ENCODE assay signal across 10 mouse cellular contexts in genomic region chr2:118532401-118532800, GRCm38 (mm10). TPM values are rescaled to one million over a fixed set of nuclear protein-coding genes. Genes with fewer than 3 reads are reported as not detected.
DNase-seq lines count a peak whose midpoint lies in the region; ATAC-seq and TF ChIP-seq lines count a peak whose summit lies in the region.
"Had no signal": no experiment of that assay in that cellular context is flagged by ENCODE, and none has a peak within 500 bp of the region (broad histone marks: within the 10 kb centered on the region; RNA-seq: fewer than 3 reads in every experiment).

No protein-coding gene starts in this region.

- no peak for TF ChIP-seq CTCF in liver, adult 2 months (IDR thresholded peaks at IDR 0.05; ENCODE audit: low read depth, low read length)
- TF ChIP-seq CTCF in layer of hippocampus, adult 2 months (conservative IDR thresholded peaks at IDR 0.05): no peak

- H3K4me2 ChIP-seq in forebrain, embryonic 16.5 days (ENCODE audit: low read length): no peak overlapping the region
- peak overlapping the region; percentile 22 for H3K4me2 ChIP-seq in kidney, embryonic 15.5 days
- no peak overlapping the region for H3K4me2 ChIP-seq in neural tube, embryonic 13.5 days

- no peaks in the 10 kb centered on the region for H3K36me3 ChIP-seq in liver, adult 2 months (ENCODE audit: control insufficient read depth, insufficient read depth, low read length)
- no peaks in the 10 kb centered on the region for H3K36me3 ChIP-seq in forebrain, embryonic 16.5 days (ENCODE audit: control insufficient read depth, insufficient read depth)
- peaks cover 9% of the 10 kb centered on the region; the same call in 1 of the 2 replicates for H3K36me3 ChIP-seq in kidney, embryonic 15.5 days
- 0 out of 2 replicates have a peak, but pooled peaks cover 3% of the 10 kb centered on the region for H3K36me3 ChIP-seq in neural tube, embryonic 13.5 days
- H3K36me3 ChIP-seq: G1E had no signal

- H3K27me3 ChIP-seq in liver, adult 2 months (ENCODE audit: control insufficient read depth, insufficient read depth, low read length): no peaks in the 10 kb centered on the region
- no peaks in the 10 kb centered on the region for H3K27me3 ChIP-seq in forebrain, embryonic 16.5 days (replicated peaks; ENCODE audit: control insufficient read depth, insufficient read depth, low read length)
- no peaks in the 10 kb centered on the region for H3K27me3 ChIP-seq in kidney, embryonic 15.5 days
- H3K27me3 ChIP-seq in neural tube, embryonic 13.5 days: no peaks in the 10 kb centered on the region

- 59% methylated on average over 10 of the region's 10 CpGs for WGBS in liver, adult 2 months
- WGBS in forebrain, embryonic 16.5 days: 33% methylated on average over 10 of the region's 10 CpGs
- 25% methylated on average over 10 of the region's 10 CpGs for WGBS in kidney, embryonic 15.5 days
- WGBS in neural tube, embryonic 13.5 days: 25% methylated on average over 10 of the region's 10 CpGs

- H3K4me1 ChIP-seq in liver, adult 2 months (ENCODE audit: control insufficient read depth, insufficient read depth, low read length): peaks cover 42% of the 10 kb centered on the region
- H3K4me1 ChIP-seq in forebrain, embryonic 16.5 days (replicated peaks; ENCODE audit: control insufficient read depth, insufficient read depth, low read length): peaks cover 21% of the 10 kb centered on the region
- peaks cover 77% of the 10 kb centered on the region for H3K4me1 ChIP-seq in kidney, embryonic 15.5 days
- H3K4me1 ChIP-seq in neural tube, embryonic 13.5 days (replicated peaks): peaks cover 68% of the 10 kb centered on the region

- H3K4me3 ChIP-seq in liver, adult 2 months (ENCODE audit: insufficient read depth, low read depth, low read length): no peak overlapping the region
- H3K4me3 ChIP-seq in forebrain, embryonic 16.5 days (replicated peaks; ENCODE audit: low read length): no peak overlapping the region
- H3K4me3 ChIP-seq in kidney, embryonic 15.5 days (replicated peaks): no peak overlapping the region
- no peak overlapping the region for H3K4me3 ChIP-seq in neural tube, embryonic 13.5 days
- H3K4me3 ChIP-seq in layer of hippocampus, adult 2 months: no peak overlapping the region

- 0 out of 2 replicates have a peak overlapping the region, but pooled peaks have one; percentile 15 for H3K9ac ChIP-seq in liver, adult 2 months (ENCODE audit: low read depth, low read length)
- H3K9ac ChIP-seq in forebrain, embryonic 16.5 days (replicated peaks; ENCODE audit: low read depth, low read length): no peak overlapping the region
- no peak overlapping the region for H3K9ac ChIP-seq in kidney, embryonic 15.5 days
- H3K9ac ChIP-seq in neural tube, embryonic 13.5 days: peak overlapping the region; percentile 53

- TF ChIP-seq POLR2A in liver, adult 2 months (IDR thresholded peaks at IDR 0.05; ENCODE audit: extremely low read depth, insufficient read depth, low read length): no peak

- no peak for DNase-seq in liver, adult 2 months (ENCODE audit: extremely low read depth, low read depth, low spot score)
- no peak for DNase-seq in liver
- no peak for DNase-seq in layer of hippocampus, adult 9-11 months
- no peak for DNase-seq in layer of hippocampus, adult 2 months (ENCODE audit: low spot score in 2 of 2)
- no peak for DNase-seq in yolk sac, embryonic 10.5 days (ENCODE audit: low spot score)
- DNase-seq: thymus, postnatal 25 days had no signal

- peak; percentile 2; the same call in 1 of the 2 replicates for ATAC-seq in forebrain, embryonic 16.5 days
- ATAC-seq in kidney, embryonic 15.5 days (replicated peaks; ENCODE audit: low FRiP score): 0 out of 2 replicates have a peak, but pooled peaks have one; percentile 1
- no peak for ATAC-seq in neural tube, embryonic 13.5 days (ENCODE audit: low read depth)

- H3K79me2 ChIP-seq in liver, adult 2 months (ENCODE audit: control insufficient read depth, insufficient read depth, low read length): no peaks in the 10 kb centered on the region

- H3K9me3 ChIP-seq in forebrain, embryonic 16.5 days (ENCODE audit: control insufficient read depth, low read length): no peaks in the 10 kb centered on the region
- H3K9me3 ChIP-seq in kidney, embryonic 15.5 days (replicated peaks): no peaks in the 10 kb centered on the region
- H3K9me3 ChIP-seq in neural tube, embryonic 13.5 days: no peaks in the 10 kb centered on the region
- H3K9me3 ChIP-seq: G1E had no signal

- H3K27ac ChIP-seq in liver, adult 2 months (replicated peaks; ENCODE audit: insufficient read depth, low read depth, low read length): peak overlapping the region; percentile 45
- 0 out of 2 replicates have a peak overlapping the region, but pooled peaks have one; percentile 33 for H3K27ac ChIP-seq in forebrain, embryonic 16.5 days (ENCODE audit: low read length)
- H3K27ac ChIP-seq in kidney, embryonic 15.5 days: peak overlapping the region; percentile 94
- peak overlapping the region; percentile 89 for H3K27ac ChIP-seq in neural tube, embryonic 13.5 days (replicated peaks)
- no peak overlapping the region for H3K27ac ChIP-seq in layer of hippocampus, adult 2 months

RNA-seq across cellular contexts. Expression of gene Bmf, which starts 17.1 kb away (rescaled TPM):
- total RNA-seq in liver, adult 2 months (2014; rRNA removed): 10.9 and 17.0 TPM in 2 replicates
- 3.9 and 5.7 TPM in 2 replicates for polyA plus RNA-seq in liver, adult 2 months (2012; rRNA removed)
- 1.3 and 1.5 TPM in 2 replicates for polyA plus RNA-seq in forebrain, embryonic 16.5 days (2015; fragmentation: Nextera tagmentation; extraction: Ambion mirVana)
- 7.6 and 8.2 TPM in 2 replicates for polyA plus RNA-seq in kidney, embryonic 15.5 days (2015; fragmentation: Nextera tagmentation; extraction: Ambion mirVana)
- polyA plus RNA-seq in neural tube, embryonic 13.5 days (2015; fragmentation: Nextera tagmentation; extraction: Ambion mirVana): 3.3 and 4.6 TPM in 2 replicates
- total RNA-seq in layer of hippocampus, adult 2 months (2021): 1 to 10 TPM; 1.9 to 2.8 TPM
- polyA plus RNA-seq: G1E had no signal

RNA-seq across cellular contexts. Expression of gene Srp14, which starts 52.9 kb away (rescaled TPM):
- 59.7 and 72.8 TPM in 2 replicates for total RNA-seq in liver, adult 2 months (2014; rRNA removed)
- polyA plus RNA-seq in liver, adult 2 months (2012; rRNA removed): 33.4 and 37.3 TPM in 2 replicates
- 316 and 322 TPM in 2 replicates for polyA plus RNA-seq in forebrain, embryonic 16.5 days (2015; fragmentation: Nextera tagmentation; extraction: Ambion mirVana)
- polyA plus RNA-seq in kidney, embryonic 15.5 days (2015; fragmentation: Nextera tagmentation; extraction: Ambion mirVana): 224 and 241 TPM in 2 replicates
- polyA plus RNA-seq in neural tube, embryonic 13.5 days (2015; fragmentation: Nextera tagmentation; extraction: Ambion mirVana): 367 and 393 TPM in 2 replicates
- total RNA-seq in layer of hippocampus, adult 2 months (2021): 100 to 1,000 TPM; 181 TPM

Comparison
In these comparisons a context has a peak if more than half of its experiments do, and no peak if none do; other contexts are left out.
1. H3K9ac ChIP-seq: peak in liver, adult 2 months (single experiment) and neural tube, embryonic 13.5 days (single experiment); none in forebrain, embryonic 16.5 days (single experiment) and kidney, embryonic 15.5 days (single experiment).